Mouse (Mus musculus) heart, embryonic 15.5 days (tissue): ENCODE results near the gene Mgst2. TPM values are rescaled to one million over a fixed set of nuclear protein-coding genes. Genes with fewer than 3 reads are reported as not detected.
A peak's percentile ranks its signal among the peaks of the same experiment; 100 is the strongest.

Experiments
- ATAC-seq: fragments of 200-750 bp; cut with Nextera tagmentation; replicated peaks from 2 replicates; pipeline ENCODE4 v1.8.0; 2017; ENCODE audit warnings: low read depth, moderate TSS enrichment; ENCODE audit not compliant: insufficient number of reproducible peaks, insufficient read depth, low FRiP score
- H3K27ac ChIP-seq: fragments of 300-500 bp; sonication (generic); 2 replicates; pipeline ENCODE4 v1.5.1; 2015; ENCODE audit warnings: mild to moderate bottlenecking, inconsistent platforms
- H3K27me3 ChIP-seq: fragments of 300-500 bp; sonication (generic); 2 replicates; pipeline ENCODE4 v1.6.1; 2015; ENCODE audit warnings: inconsistent platforms
- H3K36me3 ChIP-seq: fragments of 300-500 bp; sonication (generic); 2 replicates; pipeline ENCODE4 v1.6.1; 2015; ENCODE audit warnings: mild to moderate bottlenecking, inconsistent platforms
- H3K4me1 ChIP-seq: fragments of 300-500 bp; sonication (generic); replicated peaks from 2 replicates; pipeline ENCODE4 v1.6.1; 2015; ENCODE audit warnings: inconsistent platforms
- H3K4me2 ChIP-seq: fragments of 300-500 bp; sonication (generic); 2 replicates; pipeline ENCODE4 v1.6.1; 2015; ENCODE audit warnings: inconsistent platforms, mild to moderate bottlenecking, moderate library complexity
- H3K4me3 ChIP-seq: fragments of 300-500 bp; sonication (generic); 2 replicates; pipeline ENCODE4 v1.5.1; 2015; ENCODE audit warnings: mild to moderate bottlenecking, inconsistent platforms
- H3K9ac ChIP-seq: fragments of 300-500 bp; sonication (generic); 2 replicates; pipeline ENCODE4 v1.6.1; 2015; ENCODE audit warnings: mild to moderate bottlenecking, inconsistent platforms
- H3K9me3 ChIP-seq: fragments of 300-500 bp; sonication (generic); replicated peaks from 2 replicates; pipeline ENCODE4 v1.6.1; 2016; ENCODE audit warnings: inconsistent platforms
- WGBS: fragments of 180-500 bp; shearing (Covaris S2); methylation state at CpG from one replicate; pipeline ENCODE4 v1.1.7; 2015; ENCODE audit warnings: mixed read lengths; 5-methylcytosine and 5-hydroxymethylcytosine counted together
- polyA plus RNA-seq: library from polyadenylated mRNA; unstranded; fragments of >200 nt; fragmentation: Nextera tagmentation; extraction: Ambion mirVana; gene quantifications from 2 replicates; pipeline ENCODE4 v1.2.1, GENCODE M21; 2015

Gene Mgst2
- polyA plus RNA-seq, 1 experiment from 2014 or later: 7.2 TPM

DNA sequence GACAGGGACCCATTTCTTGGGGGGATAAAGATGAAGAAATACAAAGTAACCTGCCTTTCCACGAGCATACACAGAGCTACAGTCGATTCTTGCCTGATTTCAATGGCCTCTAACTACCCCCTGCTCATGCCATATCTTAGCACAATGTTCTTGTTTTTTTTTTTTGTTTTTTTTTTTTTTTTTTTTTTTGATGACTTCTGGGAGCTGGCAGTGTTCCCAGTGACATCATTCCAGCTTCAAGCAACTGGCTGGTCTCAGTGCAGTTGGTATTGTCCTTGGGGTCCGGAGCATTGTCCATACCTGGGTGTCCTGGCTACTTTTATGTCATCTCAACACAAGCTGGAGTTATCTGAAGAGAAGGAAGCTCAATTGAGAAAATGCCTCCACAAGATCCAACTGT is 14.8 kb downstream of the Mgst2 start:
- 71% methylated on average over 3 of the region's 3 CpGs for WGBS
- Histone ChIP-seq H3K36me3 (no peaks in the 10 kb centered on the region), H3K9me3 (no peaks in the 10 kb centered on the region), H3K27me3 (no peaks in the 10 kb centered on the region), H3K4me3 (no peak overlapping the region), H3K4me2 (no peak overlapping the region), H3K9ac (no peak overlapping the region), H3K27ac (no peak overlapping the region), H3K4me1 (no peaks in the 10 kb centered on the region)
- ATAC-seq: no peak

- Histone ChIP-seq H3K36me3 (peaks cover 9% of the 10 kb centered on the region; the same call in 1 of the 2 replicates), H3K27ac (no peak overlapping the region), H3K4me2 (no peak overlapping the region), H3K9me3 (no peaks in the 10 kb centered on the region), H3K4me1 (no peaks in the 10 kb centered on the region), H3K27me3 (no peaks in the 10 kb centered on the region), H3K9ac (no peak overlapping the region), H3K4me3 (no peak overlapping the region)
- 91% methylated on average over 6 of the region's 6 CpGs for WGBS
- no peak for ATAC-seq
Measured at GRCm38 (mm10) chr3:51685539-51685938, 25.4 kb downstream of the Mgst2 start.

GRCm38 (mm10) chr3:51686316-51686715 is 26.2 kb downstream of the Mgst2 start:
- WGBS: 87% methylated on average over 6 of the region's 6 CpGs

DNA sequence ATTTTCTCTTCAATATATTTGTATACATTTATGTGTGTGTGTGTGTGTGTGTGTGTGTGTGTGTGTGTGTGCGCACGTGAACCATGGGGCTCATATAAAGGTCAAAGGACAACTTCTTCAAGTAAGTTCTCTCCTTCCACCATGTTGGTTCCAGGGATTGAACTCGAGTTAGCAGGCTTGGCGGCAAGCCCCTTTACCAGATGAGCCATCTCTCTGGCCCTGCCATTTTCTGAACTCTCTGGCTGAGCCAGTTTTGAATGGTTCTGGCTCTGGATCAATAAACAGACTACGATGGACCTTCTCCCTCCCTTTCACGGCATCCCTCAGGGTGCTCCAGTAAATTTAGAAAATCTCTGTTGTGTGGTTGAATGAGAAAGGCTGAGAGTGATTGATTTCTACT is 26.6 kb downstream of the Mgst2 start:
- Histone ChIP-seq H3K9ac (no peak overlapping the region), H3K4me1 (no peaks in the 10 kb centered on the region), H3K36me3 (peaks cover 11% of the 10 kb centered on the region; the same call in 1 of the 2 replicates), H3K4me2 (no peak overlapping the region), H3K27ac (no peak overlapping the region), H3K4me3 (no peak overlapping the region), H3K9me3 (no peaks in the 10 kb centered on the region), H3K27me3 (no peaks in the 10 kb centered on the region)
- WGBS: 82% methylated on average over 6 of the region's 6 CpGs
- ATAC-seq: no peak

More at GRCm38 (mm10) chr3:51686316-51686715, 26.2 kb downstream of the Mgst2 start:
- Histone ChIP-seq H3K4me3 (no peak overlapping the region), H3K9me3 (no peaks in the 10 kb centered on the region), H3K27me3 (no peaks in the 10 kb centered on the region), H3K4me1 (no peaks in the 10 kb centered on the region), H3K4me2 (no peak overlapping the region), H3K27ac (no peak overlapping the region), H3K36me3 (peaks cover 11% of the 10 kb centered on the region; the same call in 1 of the 2 replicates), H3K9ac (no peak overlapping the region)
- no peak for ATAC-seq

DNA sequence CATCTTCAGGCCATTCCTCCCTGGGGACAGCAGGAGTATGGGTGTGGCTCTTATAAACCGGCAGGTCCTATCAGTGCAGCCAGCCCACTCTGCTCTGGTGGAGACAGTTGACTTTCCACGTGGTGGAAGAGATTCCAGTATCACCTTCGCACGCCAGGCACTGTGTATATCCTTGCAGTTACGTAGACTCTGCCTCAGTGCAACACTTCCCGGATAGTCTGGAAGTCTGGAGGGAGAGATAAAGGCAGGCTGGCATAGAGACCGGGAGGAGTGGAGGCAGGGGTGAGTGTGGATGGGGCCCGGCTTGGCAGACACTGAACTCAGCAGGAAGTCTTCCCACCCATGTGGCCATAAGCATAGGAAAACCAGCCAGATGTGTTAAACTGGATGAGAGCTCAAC is 28.6 kb downstream of the Mgst2 start:
- Histone ChIP-seq H3K4me2 (no peak overlapping the region), H3K9ac (no peak overlapping the region), H3K4me3 (no peak overlapping the region), H3K4me1 (no peaks in the 10 kb centered on the region), H3K27ac (no peak overlapping the region), H3K36me3 (peaks cover 11% of the 10 kb centered on the region; the same call in 1 of the 2 replicates), H3K9me3 (no peaks in the 10 kb centered on the region), H3K27me3 (no peaks in the 10 kb centered on the region)
- ATAC-seq: peak; percentile 53
- WGBS: 59% methylated on average over 8 of the region's 8 CpGs

DNA sequence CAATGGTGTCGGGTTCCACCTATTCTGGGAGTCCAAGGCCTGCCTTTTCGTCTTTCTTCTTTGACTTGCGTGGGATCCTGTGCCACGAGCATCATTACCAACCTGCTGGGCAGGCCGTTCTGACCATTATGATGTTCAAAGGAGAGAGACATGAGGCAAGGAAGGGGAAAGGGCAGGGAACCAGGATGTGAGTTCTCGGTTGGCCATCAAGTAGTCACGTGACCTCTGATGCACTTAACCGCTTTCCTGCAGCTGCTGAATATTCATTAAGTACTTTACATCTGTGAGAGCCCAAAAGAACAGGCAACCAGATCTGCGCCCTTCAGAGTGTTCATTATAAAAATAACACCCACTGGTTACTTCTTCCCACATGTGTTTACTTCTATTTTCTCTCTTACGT is 33.0 kb downstream of the Mgst2 start:
- Histone ChIP-seq H3K4me1 (no peaks in the 10 kb centered on the region), H3K36me3 (peaks cover 11% of the 10 kb centered on the region; the same call in 1 of the 2 replicates), H3K27ac (no peak overlapping the region), H3K9me3 (no peaks in the 10 kb centered on the region), H3K4me3 (no peak overlapping the region), H3K4me2 (no peak overlapping the region), H3K27me3 (no peaks in the 10 kb centered on the region), H3K9ac (no peak overlapping the region)
- ATAC-seq: no peak
- WGBS: 86% methylated on average over 10 of the region's 10 CpGs

GRCm38 (mm10) chr3:51694576-51694975 is 34.4 kb downstream of the Mgst2 start:
- 82% methylated on average over 14 of the region's 14 CpGs for WGBS
- H3K27ac ChIP-seq: no peak overlapping the region

GRCm38 (mm10) chr3:51695713-51696112 is 35.6 kb downstream of the Mgst2 start:
- Histone ChIP-seq H3K27me3 (no peaks in the 10 kb centered on the region), H3K4me3 (no peak overlapping the region), H3K4me2 (no peak overlapping the region), H3K9me3 (no peaks in the 10 kb centered on the region), H3K27ac (no peak overlapping the region), H3K9ac (no peak overlapping the region), H3K36me3 (0 out of 2 replicates have a peak, but pooled peaks cover under 1% of the 10 kb centered on the region), H3K4me1 (peaks cover 6% of the 10 kb centered on the region)
- 87% methylated on average over 3 of the region's 3 CpGs for WGBS
- ATAC-seq: no peak

More at GRCm38 (mm10) chr3:51694576-51694975, 34.4 kb downstream of the Mgst2 start:
- Histone ChIP-seq H3K9ac (no peak overlapping the region), H3K27me3 (no peaks in the 10 kb centered on the region), H3K4me3 (no peak overlapping the region), H3K36me3 (peaks cover 11% of the 10 kb centered on the region; the same call in 1 of the 2 replicates), H3K4me2 (no peak overlapping the region), H3K9me3 (no peaks in the 10 kb centered on the region), H3K4me1 (no peaks in the 10 kb centered on the region)
- no peak for ATAC-seq

DNA sequence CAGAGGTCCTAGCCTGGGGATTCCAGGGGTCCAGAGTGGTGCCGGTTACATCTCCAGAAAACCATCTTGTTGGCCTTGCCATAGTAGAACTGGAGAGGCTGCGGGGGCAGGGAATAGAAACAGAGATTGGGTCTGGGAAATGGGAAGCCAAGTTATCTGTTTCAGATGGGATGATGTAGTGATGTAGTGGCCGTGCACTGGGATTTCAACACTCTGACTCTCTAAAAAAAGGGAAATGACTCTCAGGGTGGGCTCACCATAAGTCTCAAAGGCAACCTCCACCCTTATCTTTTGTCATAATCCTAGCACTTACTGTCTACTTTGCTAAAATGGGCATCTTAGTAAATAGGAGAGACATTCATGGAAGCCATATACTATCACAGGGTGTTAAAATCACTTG is 37.8 kb downstream of the Mgst2 start:
- H3K27me3 ChIP-seq: no peaks in the 10 kb centered on the region

DNA sequence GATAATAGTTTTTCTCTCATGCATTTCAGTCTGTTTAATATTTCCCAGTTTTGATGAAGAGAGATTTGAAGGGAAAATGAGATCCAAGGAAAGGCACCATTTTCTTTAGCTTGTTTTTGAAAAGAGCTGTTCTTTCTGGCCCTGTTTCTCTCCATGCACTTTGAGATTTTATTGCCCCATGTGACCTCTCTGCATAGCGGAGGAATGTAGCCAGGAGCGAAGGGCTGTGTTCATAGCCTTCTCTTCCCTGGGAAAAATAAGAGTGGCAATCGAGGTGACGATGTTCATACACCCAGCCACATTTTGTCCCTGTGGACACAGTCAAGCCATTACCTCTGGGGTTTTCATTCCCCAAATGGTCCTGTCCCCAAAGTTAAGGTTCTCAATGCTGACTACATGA is 40.0 kb downstream of the Mgst2 start:
- ATAC-seq: no peak
- Histone ChIP-seq H3K36me3 (no peaks in the 10 kb centered on the region), H3K4me3 (no peak overlapping the region), H3K27me3 (no peaks in the 10 kb centered on the region), H3K4me2 (no peak overlapping the region), H3K27ac (peak overlapping the region; percentile 66; the same call in 1 of the 2 replicates), H3K9ac (no peak overlapping the region), H3K9me3 (no peaks in the 10 kb centered on the region), H3K4me1 (peaks cover 20% of the 10 kb centered on the region)
- 61% methylated on average over 4 of the region's 4 CpGs for WGBS

More for the DNA sequence above, 37.8 kb downstream of the Mgst2 start:
- H3K9me3 ChIP-seq: no peaks in the 10 kb centered on the region
- no peak overlapping the region for H3K4me3 ChIP-seq
- peaks cover 20% of the 10 kb centered on the region for H3K4me1 ChIP-seq
- no peak overlapping the region for H3K27ac ChIP-seq
- no peak overlapping the region for H3K4me2 ChIP-seq
- no peak for ATAC-seq
- H3K36me3 ChIP-seq: no peaks in the 10 kb centered on the region
- H3K9ac ChIP-seq: no peak overlapping the region
- WGBS: 77% methylated on average over 3 of the region's 3 CpGs

- Histone ChIP-seq H3K27ac (peak overlapping the region; percentile 66), H3K9ac (peak overlapping the region; percentile 20), H3K4me1 (peaks cover 20% of the 10 kb centered on the region), H3K36me3 (no peaks in the 10 kb centered on the region), H3K9me3 (no peaks in the 10 kb centered on the region), H3K4me3 (peak overlapping the region; percentile 42), H3K27me3 (no peaks in the 10 kb centered on the region), H3K4me2 (peak overlapping the region; percentile 67)
- no peak for ATAC-seq
- WGBS: 19% methylated on average over 15 of the region's 15 CpGs
Measured at GRCm38 (mm10) chr3:51700731-51701280, 40.6 kb downstream of the Mgst2 start.

DNA sequence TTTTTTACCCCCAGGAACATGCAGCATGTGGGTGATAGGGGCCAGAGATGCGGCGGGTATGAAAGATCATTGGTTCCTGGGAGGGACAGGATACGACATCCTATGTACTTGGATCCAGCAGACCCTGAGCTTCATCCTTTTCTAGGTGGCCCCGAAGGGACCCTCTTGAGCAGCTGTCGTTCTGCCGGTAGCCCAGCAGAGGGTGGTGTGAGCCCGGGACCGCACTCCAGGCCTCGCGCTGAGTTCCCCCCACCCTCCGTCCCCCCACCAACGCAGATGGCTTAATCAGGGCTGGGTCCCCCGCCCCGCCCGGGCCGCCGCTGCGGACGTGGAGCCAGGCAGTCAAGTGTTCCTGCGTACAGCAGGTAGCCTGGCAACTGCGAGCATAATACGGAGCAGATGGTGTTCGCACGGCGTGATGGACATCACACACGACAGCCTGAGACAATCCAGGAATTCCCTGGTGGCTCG is 41.2 kb downstream of the Mgst2 start:
- Histone ChIP-seq H3K9me3 (no peaks in the 10 kb centered on the region), H3K9ac (peak overlapping the region; percentile 20), H3K27me3 (no peaks in the 10 kb centered on the region), H3K27ac (peak overlapping the region; percentile 66), H3K4me2 (peak overlapping the region; percentile 67), H3K4me3 (peak overlapping the region; percentile 42), H3K4me1 (peaks cover 20% of the 10 kb centered on the region), H3K36me3 (no peaks in the 10 kb centered on the region)
- ATAC-seq: peak; percentile 94
- under 1% methylated on average over 27 of the region's 27 CpGs for WGBS
